Mouse (Mus musculus): ENCODE results near the gene Olfr1130.

DNA sequence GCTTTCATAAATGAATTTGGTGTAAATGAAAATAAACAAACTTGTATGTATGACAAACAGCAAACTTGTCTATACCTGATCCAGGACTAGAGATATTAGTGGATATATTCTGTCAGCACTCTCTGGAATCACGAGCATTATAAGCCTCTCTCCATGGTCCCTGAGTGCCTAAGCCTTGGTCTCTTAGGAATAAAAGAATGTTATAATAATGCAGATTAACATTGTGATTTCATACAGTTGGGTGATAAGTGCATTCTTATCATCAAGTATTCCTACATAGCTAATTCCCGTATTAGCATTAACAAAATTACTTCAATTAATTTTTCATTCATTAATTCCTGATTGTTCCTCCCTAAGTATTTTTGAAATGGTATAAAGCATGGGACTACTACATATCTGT lies 52.3 kb downstream of the Olfr1130 start, which contains the start of gene Olfr1134:
- TF ChIP-seq CTCF (IDR thresholded peaks at IDR 0.05; ENCODE audit: low read depth) = no peak
- TF ChIP-seq EP300 (optimal IDR thresholded peaks at IDR 0.05) = no peak

All from stomach, postnatal 0 days (tissue).